Mouse (Mus musculus) bone marrow, adult 2 months (tissue): Measurements from ENCODE around the gene C530025M09Rik.

ENCODE experiments used
- CTCF ChIP-seq: fragments of 200-500 bp; IDR thresholded peaks from 2 replicates; pipeline ENCODE4 v1.5.1; 2011; ENCODE audit warnings: low read length, control low read depth; ENCODE audit not compliant: control insufficient read depth, insufficient read depth
- POLR2A ChIP-seq: fragments of 200-500 bp; IDR thresholded peaks from 2 replicates; pipeline ENCODE4 v1.6.1; 2011; ENCODE audit warnings: low read depth, mild to moderate bottlenecking, control low read depth, low read length, borderline replicate concordance; ENCODE audit not compliant: control insufficient read depth

GRCm38 (mm10) chr2:149848778-149849177 lies 17.8 kb upstream of the C530025M09Rik start:
- TF ChIP-seq POLR2A (no peak), CTCF (no peak)
